Mouse (Mus musculus) hindbrain, embryonic 11.5 days (tissue): ENCODE measurements at regions not wholly inside any gene's neighbourhood (a gene's known extent, or its start where the extent isn't known, plus 50 kb on each side); places are given as distances from the start of the nearest gene placed in this dataset.

Source experiments
- ATAC-seq: fragments of 200-750 bp; cut with Nextera tagmentation; 2 replicates; pipeline ENCODE4 v1.8.0; 2017; ENCODE audit warnings: mild to moderate bottlenecking, moderate TSS enrichment, moderate library complexity; ENCODE audit not compliant: low FRiP score
- DNase-seq: peaks from one replicate; pipeline ENCODE4 v3.0.0-alpha.2; 2015; ENCODE audit warnings: low spot score
- H3K27ac ChIP-seq: fragments of 300-500 bp; sonication (generic); 2 replicates; pipeline ENCODE4 v1.5.1; 2014; ENCODE audit warnings: mild to moderate bottlenecking, low read depth, low read length
- H3K27me3 ChIP-seq: fragments of 300-500 bp; sonication (generic); 2 replicates; pipeline ENCODE4 v1.6.1; 2014; ENCODE audit warnings: mild to moderate bottlenecking, low read length, moderate library complexity, mixed read lengths; ENCODE audit not compliant: control insufficient read depth, insufficient read depth
- H3K36me3 ChIP-seq: fragments of 300-500 bp; sonication (generic); 2 replicates; pipeline ENCODE4 v1.6.1; 2014; ENCODE audit warnings: mild to moderate bottlenecking, low read length, moderate library complexity, mixed read lengths; ENCODE audit not compliant: control insufficient read depth, insufficient read depth
- H3K4me1 ChIP-seq: fragments of 300-500 bp; sonication (generic); replicated peaks from 2 replicates; pipeline ENCODE4 v1.6.1; 2014; ENCODE audit warnings: low read length, mixed read lengths; ENCODE audit not compliant: control insufficient read depth, insufficient read depth
- H3K4me2 ChIP-seq: fragments of 300-500 bp; sonication (generic); replicated peaks from 2 replicates; pipeline ENCODE4 v1.6.1; 2014; ENCODE audit warnings: mild to moderate bottlenecking, low read depth, low read length
- H3K4me3 ChIP-seq: fragments of 300-500 bp; sonication (generic); 2 replicates; pipeline ENCODE4 v1.5.1; 2014; ENCODE audit warnings: low read depth, low read length
- H3K9ac ChIP-seq: fragments of 300-500 bp; sonication (generic); 2 replicates; pipeline ENCODE4 v1.6.1; 2014; ENCODE audit warnings: low read depth, low read length
- H3K9me3 ChIP-seq: fragments of 300-500 bp; sonication (generic); 2 replicates; pipeline ENCODE4 v1.6.1; 2016; ENCODE audit warnings: low read length; ENCODE audit not compliant: control insufficient read depth
- WGBS: fragments of 180-500 bp; shearing (Covaris S2); extraction: QIAGEN DNeasy Blood & Tissue Kit; methylation state at CpG from one replicate; pipeline ENCODE4 v1.1.7; 2014; 5-methylcytosine and 5-hydroxymethylcytosine counted together

DNA sequence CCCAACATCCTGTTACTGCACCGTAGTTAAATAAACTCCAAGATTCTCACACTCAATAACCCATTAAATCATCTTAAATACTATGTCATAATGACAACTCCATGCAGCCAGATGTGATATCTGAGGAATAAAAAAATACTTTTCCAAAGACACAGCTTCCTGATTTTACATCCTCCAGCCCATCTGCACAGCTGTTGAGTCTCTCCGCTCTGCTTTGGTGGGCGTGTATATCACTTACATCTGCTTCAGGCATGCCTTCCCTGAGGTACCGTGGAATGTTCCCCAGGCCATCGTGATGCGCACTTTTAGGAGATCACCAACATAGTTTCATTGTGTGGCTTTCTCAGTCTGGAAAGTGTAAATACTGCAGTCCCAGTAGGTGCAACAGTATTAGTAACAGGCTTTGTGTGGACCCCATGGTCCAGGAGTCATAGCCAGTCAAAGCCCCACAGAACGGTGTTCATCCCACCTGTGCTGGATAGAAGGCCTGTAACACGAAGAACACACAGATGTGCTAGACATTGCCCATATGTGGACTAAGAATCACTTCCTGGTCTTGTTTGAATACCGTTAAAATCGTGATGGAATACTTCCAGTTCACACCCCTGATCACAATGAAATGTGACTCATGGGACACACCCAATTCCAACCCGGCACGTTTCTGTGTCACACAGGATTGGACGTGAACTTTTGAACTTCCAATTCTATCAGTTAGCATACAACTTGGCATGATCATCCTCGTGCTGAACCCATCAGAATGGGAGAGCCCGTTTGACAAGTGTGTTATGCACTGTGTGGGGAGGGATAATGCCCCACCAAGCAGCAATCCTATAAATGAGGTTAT lies 66.0 kb upstream of the Arrdc4 start:
- H3K9me3 ChIP-seq, result no peaks in the 10 kb centered on the region
- no peak overlapping the region for H3K4me2 ChIP-seq
- WGBS, result 88% methylated on average over 15 of the region's 15 CpGs
- no peaks in the 10 kb centered on the region for H3K27me3 ChIP-seq
- H3K36me3 ChIP-seq, result no peaks in the 10 kb centered on the region
- ATAC-seq, result no peak
- H3K9ac ChIP-seq, result no peak overlapping the region
- DNase-seq, result no peak
- H3K27ac ChIP-seq, result no peak overlapping the region
- no peak overlapping the region for H3K4me3 ChIP-seq
- no peaks in the 10 kb centered on the region for H3K4me1 ChIP-seq

GRCm38 (mm10) chr7:68809782-68810181 lies 60.7 kb upstream of the Arrdc4 start:
- Histone ChIP-seq H3K9ac (no peak overlapping the region), H3K4me3 (no peak overlapping the region), H3K27me3 (no peaks in the 10 kb centered on the region), H3K27ac (no peak overlapping the region), H3K36me3 (no peaks in the 10 kb centered on the region), H3K4me2 (no peak overlapping the region), H3K9me3 (no peaks in the 10 kb centered on the region), H3K4me1 (no peaks in the 10 kb centered on the region)
- no peak for ATAC-seq
- no peak for DNase-seq
- 65% methylated on average over 8 of the region's 8 CpGs for WGBS
